Mouse (Mus musculus) liver, embryonic 12.5 days (tissue): Measurements from ENCODE around the gene Gpatch2l. TPM values are rescaled to one million over a fixed set of nuclear protein-coding genes. Genes with fewer than 3 reads are reported as not detected.

Experiments
- ATAC-seq: fragments of 200-750 bp; cut with Nextera tagmentation; 2 replicates; pipeline ENCODE4 v1.8.0; 2017; ENCODE audit warnings: moderate number of reproducible peaks, mild to moderate bottlenecking, moderate library complexity
- H3K27ac ChIP-seq: fragments of 300-500 bp; sonication (generic); 2 replicates; pipeline ENCODE4 v1.5.1; 2016; ENCODE audit warnings: mild to moderate bottlenecking
- H3K27me3 ChIP-seq: fragments of 300-500 bp; sonication (generic); replicated peaks from 2 replicates; pipeline ENCODE4 v1.6.1; 2016; ENCODE audit warnings: mild to moderate bottlenecking, moderate library complexity
- H3K36me3 ChIP-seq: fragments of 300-500 bp; sonication (generic); 2 replicates; pipeline ENCODE4 v1.6.1; 2016; ENCODE audit warnings: mild to moderate bottlenecking, moderate library complexity
- H3K4me1 ChIP-seq: fragments of 300-500 bp; sonication (generic); 2 replicates; pipeline ENCODE4 v1.6.1; 2016
- H3K4me2 ChIP-seq: fragments of 300-500 bp; sonication (generic); 2 replicates; pipeline ENCODE4 v1.6.1; 2016; ENCODE audit warnings: mild to moderate bottlenecking, moderate library complexity
- H3K4me3 ChIP-seq: fragments of 300-500 bp; sonication (generic); 2 replicates; pipeline ENCODE4 v1.5.1; 2016; ENCODE audit warnings: mild to moderate bottlenecking, moderate library complexity
- H3K9ac ChIP-seq: fragments of 300-500 bp; sonication (generic); 2 replicates; pipeline ENCODE4 v1.6.1; 2016; ENCODE audit warnings: mild to moderate bottlenecking, moderate library complexity
- H3K9me3 ChIP-seq: fragments of 300-500 bp; sonication (generic); replicated peaks from 2 replicates; pipeline ENCODE4 v1.6.1; 2016; ENCODE audit warnings: mild to moderate bottlenecking, moderate library complexity
- WGBS: fragments of 180-500 bp; shearing (Covaris S2); methylation state at CpG from one replicate; pipeline ENCODE4 v1.1.7; 2016; ENCODE audit not compliant: insufficient replicate concordance; 5-methylcytosine and 5-hydroxymethylcytosine counted together
- polyA plus RNA-seq: library from polyadenylated mRNA; unstranded; fragments of >200 nt; fragmentation: Nextera tagmentation; extraction: Ambion mirVana; gene quantifications from 2 replicates; pipeline ENCODE4 v1.2.1, GENCODE M21; 2016

Gpatch2l gene
- polyA plus RNA-seq, 1 experiment from 2014 or later = 7.6 TPM

DNA sequence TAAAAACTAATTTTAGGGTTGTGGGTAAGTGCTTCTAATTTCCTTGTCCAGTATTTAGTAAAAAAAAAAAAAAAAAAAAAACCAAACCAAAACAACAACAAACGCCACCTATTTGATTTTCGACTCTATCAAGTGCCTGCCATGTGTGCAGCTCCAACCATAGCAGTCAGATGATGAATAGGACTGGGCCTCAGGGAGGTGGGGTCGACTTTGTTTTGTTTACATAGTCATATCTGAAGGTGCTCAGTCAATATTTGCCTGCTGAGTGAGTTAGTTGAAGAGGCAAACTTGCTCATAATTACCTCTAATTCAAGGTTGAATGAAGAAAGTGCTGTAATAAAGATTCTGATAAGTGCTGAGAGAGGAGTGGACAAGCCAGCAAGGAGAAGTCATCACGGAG lies 7.4 kb upstream of the Gpatch2l start:
- Histone ChIP-seq H3K9ac (no peak overlapping the region), H3K27me3 (peaks cover 18% of the 10 kb centered on the region), H3K9me3 (no peaks in the 10 kb centered on the region), H3K4me3 (no peak overlapping the region), H3K36me3 (no peaks in the 10 kb centered on the region), H3K27ac (no peak overlapping the region), H3K4me2 (no peak overlapping the region), H3K4me1 (no peaks in the 10 kb centered on the region)
- 43% methylated on average over 4 of the region's 4 CpGs for WGBS
- ATAC-seq = no peak

- no peak for ATAC-seq
- H3K36me3 ChIP-seq = no peaks in the 10 kb centered on the region
- no peaks in the 10 kb centered on the region for H3K9me3 ChIP-seq
- no peak overlapping the region for H3K9ac ChIP-seq
- WGBS = 53% methylated on average over 2 of the region's 2 CpGs
- peaks cover 17% of the 10 kb centered on the region for H3K27me3 ChIP-seq
- no peak overlapping the region for H3K4me2 ChIP-seq
- H3K4me3 ChIP-seq = no peak overlapping the region
- peaks cover 21% of the 10 kb centered on the region for H3K4me1 ChIP-seq
- H3K27ac ChIP-seq = no peak overlapping the region
Measured at GRCm38 (mm10) chr12:86238736-86239135, 2.9 kb upstream of the Gpatch2l start.

DNA sequence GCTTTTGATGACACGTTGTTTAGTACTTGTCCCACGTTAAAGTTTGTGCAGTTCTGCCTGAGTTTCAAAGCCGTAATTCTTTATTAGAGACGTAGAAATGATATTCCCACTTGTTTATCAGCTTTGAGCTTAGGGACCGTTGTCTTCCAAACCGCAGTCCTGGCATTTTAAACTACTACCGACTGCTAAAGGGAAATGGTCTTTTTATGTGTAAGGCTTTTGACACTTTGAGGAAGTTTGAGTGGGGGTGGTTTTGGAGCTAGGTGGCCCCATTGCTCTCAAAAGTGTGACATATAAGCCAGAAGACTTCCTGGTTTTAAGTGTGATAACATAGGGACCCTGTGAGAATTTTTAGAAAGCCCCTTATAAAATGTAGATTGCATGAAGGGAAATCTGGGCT lies 905 bp downstream of the Gpatch2l start:
- no peaks in the 10 kb centered on the region for H3K9me3 ChIP-seq
- H3K27ac ChIP-seq = peak overlapping the region; percentile 88
- peaks cover 2% of the 10 kb centered on the region for H3K27me3 ChIP-seq
- WGBS = under 1% methylated on average over 7 of the region's 7 CpGs
- peaks cover 27% of the 10 kb centered on the region for H3K36me3 ChIP-seq
- peaks cover 48% of the 10 kb centered on the region for H3K4me1 ChIP-seq
- H3K9ac ChIP-seq = peak overlapping the region; percentile 97
- H3K4me2 ChIP-seq = peak overlapping the region; percentile 87
- ATAC-seq = no peak
- H3K4me3 ChIP-seq = peak overlapping the region; percentile 98

DNA sequence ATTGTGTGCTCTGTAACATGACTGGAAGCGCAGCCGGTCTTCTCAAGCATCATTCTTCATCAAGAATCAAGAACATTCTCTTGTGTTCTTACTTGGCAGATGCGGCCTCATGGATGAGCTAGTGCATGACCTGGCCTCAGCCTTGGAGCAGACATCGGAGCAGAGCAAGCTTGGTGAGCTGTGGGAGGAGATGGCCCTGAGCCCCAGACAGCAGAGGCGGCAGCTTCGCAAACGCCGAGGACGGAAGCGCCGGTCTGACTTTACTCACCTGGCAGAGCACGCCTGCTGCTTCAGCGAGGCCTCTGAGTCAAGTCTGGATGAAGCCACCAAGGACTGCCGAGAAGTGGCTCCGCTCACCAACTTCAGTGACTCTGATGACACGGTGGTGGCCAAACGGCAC lies 2.3 kb downstream of the Gpatch2l start:
- Histone ChIP-seq H3K27ac (no peak overlapping the region), H3K9ac (no peak overlapping the region), H3K9me3 (no peaks in the 10 kb centered on the region), H3K4me3 (no peak overlapping the region), H3K4me2 (no peak overlapping the region), H3K36me3 (peaks cover 35% of the 10 kb centered on the region), H3K4me1 (peaks cover 50% of the 10 kb centered on the region), H3K27me3 (no peaks in the 10 kb centered on the region)
- no peak for ATAC-seq
- WGBS = 92% methylated on average over 17 of the region's 17 CpGs

DNA sequence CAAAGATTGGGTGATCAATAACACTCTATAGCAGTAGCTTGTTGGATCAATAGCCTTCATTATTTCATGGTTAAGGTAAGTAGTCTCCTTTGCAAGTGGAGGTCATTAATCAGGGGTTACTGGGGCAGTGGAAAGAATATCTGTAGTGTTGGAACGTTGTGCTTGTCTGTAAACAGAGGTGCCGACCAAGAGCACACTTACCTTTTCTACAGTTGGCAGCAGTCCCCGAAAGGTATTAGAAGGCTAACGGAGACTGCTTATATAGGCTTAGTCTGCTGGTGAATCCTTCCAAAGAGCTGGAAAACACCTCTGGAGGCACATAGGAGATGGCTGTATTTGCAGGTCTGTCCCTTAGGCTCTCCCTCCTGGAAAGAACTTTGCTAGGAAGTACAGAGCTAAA lies 8.5 kb downstream of the Gpatch2l start:
- H3K4me1 ChIP-seq = peaks cover 15% of the 10 kb centered on the region
- no peak for ATAC-seq
- no peak overlapping the region for H3K4me3 ChIP-seq
- H3K4me2 ChIP-seq = no peak overlapping the region
- peaks cover 43% of the 10 kb centered on the region for H3K36me3 ChIP-seq
- H3K27me3 ChIP-seq = no peaks in the 10 kb centered on the region
- no peaks in the 10 kb centered on the region for H3K9me3 ChIP-seq
- 83% methylated on average over 4 of the region's 4 CpGs for WGBS
- no peak overlapping the region for H3K9ac ChIP-seq
- H3K27ac ChIP-seq = no peak overlapping the region

DNA sequence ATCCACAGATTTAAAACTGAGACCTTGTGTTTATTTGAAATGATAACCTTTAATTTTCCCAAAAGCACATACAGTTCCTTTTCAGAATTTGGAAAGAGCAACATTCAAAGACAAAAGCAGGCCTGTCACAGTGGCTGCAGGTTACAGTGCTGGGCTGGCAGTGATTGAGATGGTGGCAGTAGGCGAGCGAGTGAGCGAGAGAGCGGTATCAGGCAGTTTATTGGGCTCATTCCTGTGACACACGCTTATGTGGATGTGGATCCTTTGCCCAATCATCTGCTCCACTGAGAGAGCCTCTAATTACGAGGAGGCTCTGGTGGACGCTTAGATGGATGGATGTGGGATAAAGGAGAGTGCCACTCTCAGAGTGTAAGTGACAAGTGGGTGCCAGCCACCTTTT lies 13.3 kb downstream of the Gpatch2l start:
- no peaks in the 10 kb centered on the region for H3K9me3 ChIP-seq

DNA sequence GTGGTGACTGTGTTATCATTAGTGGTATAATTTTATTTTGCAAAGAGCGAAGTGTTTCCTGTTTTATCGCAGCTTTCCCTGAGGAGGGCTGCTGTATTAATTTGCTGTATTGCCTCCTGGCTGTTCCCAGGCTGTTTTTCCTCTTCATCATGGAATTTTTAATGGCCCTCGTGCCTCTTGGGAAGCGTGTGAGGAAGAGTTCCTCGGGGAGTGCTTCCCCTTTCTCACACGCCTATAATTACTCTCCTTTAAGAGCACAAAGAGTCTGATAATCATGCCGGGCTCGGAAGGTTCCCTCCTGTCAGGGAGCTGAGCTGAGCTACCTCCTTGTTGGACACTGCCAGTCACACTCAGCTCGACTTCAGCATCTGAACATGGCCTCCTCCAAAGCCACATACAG lies 30.0 kb downstream of the Gpatch2l start:
- 76% methylated on average over 9 of the region's 9 CpGs for WGBS
- Histone ChIP-seq H3K4me1 (no peaks in the 10 kb centered on the region), H3K9ac (no peak overlapping the region), H3K4me3 (no peak overlapping the region), H3K27me3 (no peaks in the 10 kb centered on the region), H3K36me3 (peaks cover 68% of the 10 kb centered on the region), H3K9me3 (no peaks in the 10 kb centered on the region), H3K4me2 (no peak overlapping the region), H3K27ac (no peak overlapping the region)
- no peak for ATAC-seq

More for the DNA sequence above, 13.3 kb downstream of the Gpatch2l start:
- Histone ChIP-seq H3K4me2 (no peak overlapping the region), H3K4me1 (no peaks in the 10 kb centered on the region), H3K27me3 (no peaks in the 10 kb centered on the region), H3K9ac (no peak overlapping the region), H3K36me3 (peaks cover 42% of the 10 kb centered on the region), H3K27ac (no peak overlapping the region), H3K4me3 (no peak overlapping the region)
- 87% methylated on average over 7 of the region's 7 CpGs for WGBS
- ATAC-seq = no peak

- no peaks in the 10 kb centered on the region for H3K9me3 ChIP-seq
- H3K9ac ChIP-seq = no peak overlapping the region
- H3K4me2 ChIP-seq = no peak overlapping the region
- no peak overlapping the region for H3K27ac ChIP-seq
- WGBS = 73% methylated on average over 2 of the region's 2 CpGs
- no peaks in the 10 kb centered on the region for H3K4me1 ChIP-seq
- no peak for ATAC-seq
- H3K4me3 ChIP-seq = no peak overlapping the region
- H3K36me3 ChIP-seq = peaks cover 58% of the 10 kb centered on the region
- no peaks in the 10 kb centered on the region for H3K27me3 ChIP-seq
Measured at GRCm38 (mm10) chr12:86274246-86274645, 32.6 kb downstream of the Gpatch2l start.

GRCm38 (mm10) chr12:86275731-86276130 lies 34.1 kb downstream of the Gpatch2l start:
- ATAC-seq = no peak
- no peaks in the 10 kb centered on the region for H3K27me3 ChIP-seq
- WGBS = 83% methylated on average over 3 of the region's 3 CpGs
- H3K27ac ChIP-seq = no peak overlapping the region
- no peak overlapping the region for H3K4me2 ChIP-seq
- peaks cover 45% of the 10 kb centered on the region for H3K36me3 ChIP-seq
- H3K9me3 ChIP-seq = no peaks in the 10 kb centered on the region
- no peak overlapping the region for H3K4me3 ChIP-seq
- no peak overlapping the region for H3K9ac ChIP-seq
- H3K4me1 ChIP-seq = no peaks in the 10 kb centered on the region

DNA sequence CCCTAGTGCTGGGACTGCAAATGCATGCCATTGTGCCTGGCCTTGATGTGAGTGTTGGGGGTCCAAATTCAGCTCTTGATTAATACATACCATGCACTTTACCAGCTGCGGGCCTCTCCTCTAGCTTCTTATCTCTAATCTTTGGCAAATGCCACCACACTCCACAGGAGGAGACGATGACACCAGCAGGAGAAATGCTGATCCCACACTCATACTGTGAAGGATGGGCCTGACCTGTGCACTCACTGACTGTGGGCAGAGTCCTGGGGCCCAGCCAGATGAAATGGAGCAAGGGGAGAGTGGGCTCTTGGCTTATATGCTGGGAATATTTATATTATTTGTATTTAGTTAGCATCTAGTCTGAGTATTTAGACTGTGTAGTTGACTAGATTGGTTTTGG lies 34.8 kb downstream of the Gpatch2l start:
- no peak overlapping the region for H3K4me3 ChIP-seq

GRCm38 (mm10) chr12:86276895-86277294 lies 35.2 kb downstream of the Gpatch2l start:
- 77% methylated on average over 5 of the region's 5 CpGs for WGBS
- Histone ChIP-seq H3K36me3 (peaks cover 41% of the 10 kb centered on the region), H3K4me3 (no peak overlapping the region), H3K9me3 (no peaks in the 10 kb centered on the region), H3K9ac (no peak overlapping the region), H3K27ac (no peak overlapping the region), H3K4me2 (no peak overlapping the region), H3K27me3 (no peaks in the 10 kb centered on the region), H3K4me1 (no peaks in the 10 kb centered on the region)
- ATAC-seq = no peak

More for the DNA sequence above, 34.8 kb downstream of the Gpatch2l start:
- H3K4me1 ChIP-seq = no peaks in the 10 kb centered on the region
- no peak for ATAC-seq
- no peak overlapping the region for H3K27ac ChIP-seq
- H3K27me3 ChIP-seq = no peaks in the 10 kb centered on the region
- peaks cover 44% of the 10 kb centered on the region for H3K36me3 ChIP-seq
- H3K4me2 ChIP-seq = no peak overlapping the region
- WGBS = 57% methylated on average over 2 of the region's 2 CpGs
- no peaks in the 10 kb centered on the region for H3K9me3 ChIP-seq
- no peak overlapping the region for H3K9ac ChIP-seq

DNA sequence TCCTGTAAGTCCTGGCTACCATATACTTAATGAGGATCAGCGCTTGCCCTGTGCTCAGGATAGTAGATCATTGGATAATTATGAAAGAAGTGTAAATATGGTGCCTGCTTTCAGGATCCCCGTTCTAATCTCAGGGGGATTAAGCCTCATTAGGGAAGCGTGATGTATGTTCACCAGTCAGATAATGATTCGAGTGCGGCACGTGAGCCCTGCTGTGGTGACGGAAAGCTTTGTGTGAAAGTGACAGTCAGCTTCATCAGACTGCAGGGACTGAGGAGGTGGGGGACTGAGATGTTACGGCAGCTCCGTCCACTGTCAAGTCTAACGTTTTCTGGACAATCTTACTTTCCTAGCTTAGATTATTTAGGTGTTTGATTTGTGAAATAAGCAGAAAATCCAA lies 38.3 kb downstream of the Gpatch2l start:
- Histone ChIP-seq H3K9ac (no peak overlapping the region), H3K9me3 (no peaks in the 10 kb centered on the region), H3K4me1 (no peaks in the 10 kb centered on the region), H3K4me2 (no peak overlapping the region), H3K27ac (no peak overlapping the region), H3K4me3 (no peak overlapping the region), H3K36me3 (peaks cover 59% of the 10 kb centered on the region), H3K27me3 (no peaks in the 10 kb centered on the region)
- WGBS = 82% methylated on average over 10 of the region's 10 CpGs
- no peak for ATAC-seq

DNA sequence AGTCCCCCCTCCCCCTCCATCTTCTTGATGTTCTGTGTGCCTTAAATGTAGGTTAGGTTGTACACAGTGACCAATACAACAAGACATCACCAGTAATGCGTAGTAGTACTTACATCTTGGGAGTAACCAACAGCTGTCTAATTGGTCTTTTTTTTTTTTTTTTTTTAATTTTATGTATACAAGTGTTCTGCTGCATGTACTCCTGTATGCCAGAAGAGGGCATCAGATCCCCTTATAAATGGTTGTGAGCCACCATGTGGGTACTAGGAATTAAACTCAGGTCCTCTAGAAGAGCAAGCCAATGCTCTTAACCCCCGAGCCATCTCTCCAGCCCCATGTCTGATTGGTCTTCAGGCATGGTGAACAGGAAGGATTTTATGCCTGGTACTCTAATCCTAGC lies 44.0 kb downstream of the Gpatch2l start:
- no peak for ATAC-seq
- Histone ChIP-seq H3K9ac (no peak overlapping the region), H3K4me3 (no peak overlapping the region), H3K36me3 (peaks cover 87% of the 10 kb centered on the region), H3K4me2 (no peak overlapping the region), H3K9me3 (no peaks in the 10 kb centered on the region), H3K4me1 (no peaks in the 10 kb centered on the region), H3K27ac (no peak overlapping the region), H3K27me3 (no peaks in the 10 kb centered on the region)
- WGBS = 80% methylated on average over 2 of the region's 2 CpGs
